Mouse (Mus musculus) stomach, embryonic 14.5 days (tissue): Measurements from ENCODE around the gene Apbb1ip. TPM values are rescaled to one million over a fixed set of nuclear protein-coding genes. Genes with fewer than 3 reads are reported as not detected.
"Not testable (repeated sequence)": the region's sequence is repeated elsewhere in the genome, so short reads cannot be mapped to it uniquely, and the experiment has no call there.

Experiments used
- ATAC-seq: fragments of 200-750 bp; cut with Nextera tagmentation; 2 replicates; pipeline ENCODE4 v1.8.0; 2017; ENCODE audit warnings: low read depth, moderate TSS enrichment; ENCODE audit not compliant: insufficient number of reproducible peaks, insufficient read depth, low FRiP score
- H3K27ac ChIP-seq: fragments of 300-500 bp; sonication (generic); 2 replicates; pipeline ENCODE4 v1.5.1; 2014; ENCODE audit warnings: mild to moderate bottlenecking, low read length, moderate library complexity, mixed read lengths
- H3K27me3 ChIP-seq: fragments of 300-500 bp; sonication (generic); 2 replicates; pipeline ENCODE4 v1.6.1; 2014; ENCODE audit warnings: low read length, control low read depth, mixed read lengths; ENCODE audit not compliant: control insufficient read depth, insufficient read depth
- H3K36me3 ChIP-seq: fragments of 300-500 bp; sonication (generic); 2 replicates; pipeline ENCODE4 v1.6.1; 2014; ENCODE audit warnings: mild to moderate bottlenecking, control low read depth, low read length, moderate library complexity, mixed read lengths; ENCODE audit not compliant: control insufficient read depth, insufficient read depth
- H3K4me1 ChIP-seq: fragments of 300-500 bp; sonication (generic); 2 replicates; pipeline ENCODE4 v1.6.1; 2014; ENCODE audit warnings: low read length, control low read depth, mixed read lengths; ENCODE audit not compliant: control insufficient read depth, insufficient read depth
- H3K4me2 ChIP-seq: fragments of 300-500 bp; sonication (generic); replicated peaks from 2 replicates; pipeline ENCODE4 v1.6.1; 2014; ENCODE audit warnings: low read depth, low read length, control low read depth
- H3K4me3 ChIP-seq: fragments of 300-500 bp; sonication (generic); 2 replicates; pipeline ENCODE4 v1.5.1; 2014; ENCODE audit warnings: low read depth, low read length, control low read depth
- H3K9ac ChIP-seq: fragments of 300-500 bp; sonication (generic); replicated peaks from 2 replicates; pipeline ENCODE4 v1.6.1; 2014; ENCODE audit warnings: low read depth, mild to moderate bottlenecking, control low read depth, low read length, moderate library complexity, mixed read lengths
- H3K9me3 ChIP-seq: fragments of 300-500 bp; sonication (generic); 2 replicates; pipeline ENCODE4 v1.6.1; 2016; ENCODE audit warnings: low read depth, low read length, control low read depth; ENCODE audit not compliant: control insufficient read depth
- WGBS: fragments of 180-500 bp; shearing (Covaris S2); extraction: QIAGEN DNeasy Blood & Tissue Kit; methylation state at CpG from one replicate; pipeline ENCODE4 v1.1.7; 2014; 5-methylcytosine and 5-hydroxymethylcytosine counted together
- polyA plus RNA-seq: library from polyadenylated mRNA; unstranded; fragments of >200 nt; fragmentation: Nextera tagmentation; extraction: Ambion mirVana; gene quantifications from 2 replicates; pipeline ENCODE4 v1.2.1, GENCODE M21; 2014

Apbb1ip gene
- polyA plus RNA-seq, 1 experiment from 2014 or later: 2.3 TPM

GRCm38 (mm10) chr2:22865818-22866217 is 91.9 kb downstream of the Apbb1ip start:
- ATAC-seq: no peak
- 90% methylated on average over 1 of the region's 1 CpGs for WGBS
- H3K9me3 ChIP-seq: no peaks in the 10 kb centered on the region
- no peaks in the 10 kb centered on the region for H3K36me3 ChIP-seq
- H3K27me3 ChIP-seq: no peaks in the 10 kb centered on the region
- no peak overlapping the region for H3K27ac ChIP-seq
- no peak overlapping the region for H3K4me2 ChIP-seq
- H3K9ac ChIP-seq: no peak overlapping the region
- no peak overlapping the region for H3K4me3 ChIP-seq
- no peaks in the 10 kb centered on the region for H3K4me1 ChIP-seq

- Histone ChIP-seq H3K4me3 (no peak overlapping the region), H3K36me3 (no peaks in the 10 kb centered on the region), H3K27me3 (no peaks in the 10 kb centered on the region), H3K4me2 (no peak overlapping the region), H3K4me1 (no peaks in the 10 kb centered on the region), H3K27ac (no peak overlapping the region), H3K9me3 (no peaks in the 10 kb centered on the region), H3K9ac (no peak overlapping the region)
- WGBS: 63% methylated on average over 7 of the region's 7 CpGs
- no peak for ATAC-seq
These were observed 93.1 kb downstream of the Apbb1ip start for GRCm38 (mm10) chr2:22866894-22867424.

- WGBS: 86% methylated on average over 1 of the region's 1 CpGs
- no peak for ATAC-seq
These were observed 99.3 kb downstream of the Apbb1ip start for GRCm38 (mm10) chr2:22873159-22873558.

GRCm38 (mm10) chr2:22874628-22875027 is 100.7 kb downstream of the Apbb1ip start:
- Histone ChIP-seq H3K9me3 (no peaks in the 10 kb centered on the region), H3K4me3 (no peak overlapping the region), H3K4me1 (no peaks in the 10 kb centered on the region), H3K36me3 (no peaks in the 10 kb centered on the region), H3K9ac (no peak overlapping the region), H3K4me2 (no peak overlapping the region), H3K27ac (no peak overlapping the region), H3K27me3 (no peaks in the 10 kb centered on the region)
- no peak for ATAC-seq
- 35% methylated on average over 10 of the region's 10 CpGs for WGBS

More at GRCm38 (mm10) chr2:22873159-22873558, 99.3 kb downstream of the Apbb1ip start:
- Histone ChIP-seq H3K4me3 (no peak overlapping the region), H3K27me3 (no peaks in the 10 kb centered on the region), H3K36me3 (no peaks in the 10 kb centered on the region), H3K9me3 (no peaks in the 10 kb centered on the region), H3K4me1 (no peaks in the 10 kb centered on the region), H3K4me2 (no peak overlapping the region), H3K27ac (no peak overlapping the region), H3K9ac (no peak overlapping the region)

GRCm38 (mm10) chr2:22876614-22877013 is 102.7 kb downstream of the Apbb1ip start:
- ATAC-seq: no peak
- WGBS: 88% methylated on average over 3 of the region's 3 CpGs
- no peaks in the 10 kb centered on the region for H3K36me3 ChIP-seq

GRCm38 (mm10) chr2:22878781-22879180 is 104.9 kb downstream of the Apbb1ip start:
- no peaks in the 10 kb centered on the region for H3K36me3 ChIP-seq
- no peak for ATAC-seq
- no peaks in the 10 kb centered on the region for H3K9me3 ChIP-seq
- no peak overlapping the region for H3K27ac ChIP-seq
- no peaks in the 10 kb centered on the region for H3K4me1 ChIP-seq
- H3K9ac ChIP-seq: no peak overlapping the region
- H3K27me3 ChIP-seq: no peaks in the 10 kb centered on the region
- WGBS: 36% methylated on average over 1 of the region's 1 CpGs
- H3K4me2 ChIP-seq: no peak overlapping the region
- no peak overlapping the region for H3K4me3 ChIP-seq

More at GRCm38 (mm10) chr2:22876614-22877013, 102.7 kb downstream of the Apbb1ip start:
- no peak overlapping the region for H3K4me3 ChIP-seq
- no peaks in the 10 kb centered on the region for H3K27me3 ChIP-seq
- H3K4me2 ChIP-seq: no peak overlapping the region
- no peak overlapping the region for H3K27ac ChIP-seq
- H3K9me3 ChIP-seq: no peaks in the 10 kb centered on the region
- no peak overlapping the region for H3K9ac ChIP-seq
- no peaks in the 10 kb centered on the region for H3K4me1 ChIP-seq

- not testable (repeated sequence) for H3K4me2 ChIP-seq, H3K27me3 ChIP-seq, ATAC-seq, H3K36me3 ChIP-seq, H3K9me3 ChIP-seq, H3K4me1 ChIP-seq, H3K4me3 ChIP-seq, H3K27ac ChIP-seq, H3K9ac ChIP-seq
- WGBS: 87% methylated on average over 3 of the region's 3 CpGs
These were observed 106.8 kb downstream of the Apbb1ip start for GRCm38 (mm10) chr2:22880726-22881125.

GRCm38 (mm10) chr2:22894932-22895281 is 121.0 kb downstream of the Apbb1ip start:
- peak overlapping the region; percentile 52 for H3K9ac ChIP-seq
- no peaks in the 10 kb centered on the region for H3K4me1 ChIP-seq
- peak overlapping the region; percentile 68 for H3K4me2 ChIP-seq
- no peaks in the 10 kb centered on the region for H3K27me3 ChIP-seq
- ATAC-seq: no peak
- H3K36me3 ChIP-seq: no peaks in the 10 kb centered on the region
- WGBS: 22% methylated on average over 9 of the region's 9 CpGs
- no peaks in the 10 kb centered on the region for H3K9me3 ChIP-seq
- peak overlapping the region; percentile 92 for H3K4me3 ChIP-seq
- H3K27ac ChIP-seq: peak overlapping the region; percentile 64; the same call in 1 of the 2 replicates
